Comparison of ENCODE assay signal across 8 mouse cellular contexts in the genomic region with DNA sequence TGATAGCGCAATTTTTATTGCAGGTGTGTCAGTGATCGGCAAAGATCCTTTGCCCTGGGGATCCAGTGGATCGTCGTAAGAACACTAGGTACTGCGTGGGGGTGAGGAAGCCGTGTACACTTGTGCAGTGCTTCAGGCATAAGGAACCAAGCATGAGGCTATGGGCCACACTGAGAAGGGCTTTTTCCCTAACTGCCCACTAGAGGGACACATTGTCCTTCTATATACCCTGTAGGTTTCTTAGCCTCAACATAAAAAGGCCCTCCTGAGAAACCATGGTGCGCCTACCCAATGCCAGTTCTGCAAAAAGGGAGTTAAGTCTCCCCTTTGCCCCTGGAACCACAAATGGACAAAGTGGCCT. TPM values are rescaled to one million over a fixed set of nuclear protein-coding genes. Genes with fewer than 3 reads are reported as not detected.
A peak's percentile ranks its signal among the peaks of the same experiment; 100 is the strongest.
DNase-seq lines count a peak whose midpoint lies in the region; ATAC-seq lines count a peak whose summit lies in the region.

No protein-coding gene starts in this region.

- H3K27ac ChIP-seq in heart, embryonic 11.5 days (ENCODE audit: low read depth, low read length), result no peak overlapping the region
- no peak overlapping the region for H3K27ac ChIP-seq in kidney, embryonic 14.5 days (ENCODE audit: low read depth, low read length)
- no peak overlapping the region for H3K27ac ChIP-seq in limb, embryonic 12.5 days

- H3K36me3 ChIP-seq in heart, embryonic 11.5 days (ENCODE audit: control insufficient read depth, insufficient read depth, low read length), result no peaks in the 10 kb centered on the region
- no peaks in the 10 kb centered on the region for H3K36me3 ChIP-seq in kidney, embryonic 14.5 days (ENCODE audit: control insufficient read depth, insufficient read depth, low read length)
- no peaks in the 10 kb centered on the region for H3K36me3 ChIP-seq in limb, embryonic 12.5 days

- peaks cover 4% of the 10 kb centered on the region; the same call in 1 of the 2 replicates for H3K4me1 ChIP-seq in heart, embryonic 11.5 days (ENCODE audit: control insufficient read depth, insufficient read depth, low read length)
- 0 out of 2 replicates have a peak, but pooled peaks cover 3% of the 10 kb centered on the region for H3K4me1 ChIP-seq in kidney, embryonic 14.5 days (ENCODE audit: control insufficient read depth, insufficient read depth, low read length)
- peaks cover 9% of the 10 kb centered on the region for H3K4me1 ChIP-seq in limb, embryonic 12.5 days (replicated peaks)

- H3K4me2 ChIP-seq in heart, embryonic 11.5 days, result no peak overlapping the region; the same call in 1 of the 2 replicates
- H3K4me2 ChIP-seq in kidney, embryonic 14.5 days (replicated peaks; ENCODE audit: low read depth, low read length), result no peak overlapping the region
- no peak overlapping the region; the same call in 1 of the 2 replicates for H3K4me2 ChIP-seq in limb, embryonic 12.5 days

- no peak for ATAC-seq in heart, embryonic 11.5 days (replicated peaks; ENCODE audit: insufficient number of reproducible peaks, low FRiP score, low TSS enrichment)
- peak; percentile 85 for ATAC-seq in kidney, embryonic 14.5 days (ENCODE audit: low FRiP score, low TSS enrichment)
- ATAC-seq in limb, embryonic 12.5 days (ENCODE audit: insufficient number of reproducible peaks, insufficient read depth, low FRiP score, low TSS enrichment, low read depth), result peak; percentile 58

- H3K9ac ChIP-seq in heart, embryonic 11.5 days (ENCODE audit: low read depth, low read length), result no peak overlapping the region
- no peak overlapping the region for H3K9ac ChIP-seq in kidney, embryonic 14.5 days (ENCODE audit: low read depth, low read length)
- no peak overlapping the region for H3K9ac ChIP-seq in limb, embryonic 12.5 days (replicated peaks)

- 35% methylated on average over 7 of the region's 7 CpGs for WGBS in heart, embryonic 11.5 days (ENCODE audit: insufficient replicate concordance)
- WGBS in kidney, embryonic 14.5 days, result 31% methylated on average over 7 of the region's 7 CpGs
- WGBS in limb, embryonic 12.5 days, result 34% methylated on average over 7 of the region's 7 CpGs

- no peak overlapping the region for H3K4me3 ChIP-seq in heart, embryonic 11.5 days (ENCODE audit: low read depth, low read length)
- no peak overlapping the region for H3K4me3 ChIP-seq in kidney, embryonic 14.5 days (ENCODE audit: low read length)
- H3K4me3 ChIP-seq in limb, embryonic 12.5 days (replicated peaks), result no peak overlapping the region

- H3K27me3 ChIP-seq in heart, embryonic 11.5 days (ENCODE audit: control insufficient read depth, insufficient read depth, low read length), result no peaks in the 10 kb centered on the region; the same call in 1 of the 2 replicates
- H3K27me3 ChIP-seq in kidney, embryonic 14.5 days (ENCODE audit: control insufficient read depth, insufficient read depth, low read length), result no peaks in the 10 kb centered on the region
- peaks cover 15% of the 10 kb centered on the region; the same call in 1 of the 2 replicates for H3K27me3 ChIP-seq in limb, embryonic 12.5 days

- no peaks in the 10 kb centered on the region for H3K9me3 ChIP-seq in heart, embryonic 11.5 days (replicated peaks; ENCODE audit: control insufficient read depth, low read length)
- H3K9me3 ChIP-seq in kidney, embryonic 14.5 days (ENCODE audit: control insufficient read depth, low read length), result no peaks in the 10 kb centered on the region
- no peaks in the 10 kb centered on the region for H3K9me3 ChIP-seq in limb, embryonic 12.5 days

- peak; percentile 33 for DNase-seq in heart, adult 8-10 months (ENCODE audit: low spot score)
- peak; percentile 79 to 82 for DNase-seq in cerebellum, postnatal 14 days
- DNase-seq in frontal cortex, postnatal 10 days (ENCODE audit: low spot score in 2 of 2), result peak; percentile 46 to 65
- DNase-seq in naive thymus-derived CD4-positive, alpha-beta T cell, adult 2 months (ENCODE audit: low read depth), result peak; percentile 58
- peak; percentile 59 for DNase-seq in thymus, postnatal 0 days (ENCODE audit: low spot score)

RNA-seq across cellular contexts. Expression of a gene that starts 17.0 kb away (rescaled TPM):
- total RNA-seq in heart, adult 8-10 months (2022), result under 1 TPM in 2 of 4 experiments, not detected in 2; 0.09 to 0.34 TPM
- polyA plus RNA-seq in heart, embryonic 11.5 days (2014; fragmentation: Nextera tagmentation; extraction: Ambion mirVana), result 0.35 TPM in 1 of 2 replicates, not detected in the other
- 1.1 and 1.9 TPM in 2 replicates for polyA plus RNA-seq in kidney, embryonic 14.5 days (2014; fragmentation: Nextera tagmentation; extraction: Ambion mirVana)
- polyA plus RNA-seq in limb, embryonic 12.5 days (2016; fragmentation: Nextera tagmentation; extraction: Ambion mirVana), result 0.43 and 0.90 TPM in 2 replicates
- 8.1 and 8.9 TPM in 2 replicates for polyA plus RNA-seq in thymus, postnatal 0 days (2015; fragmentation: Nextera tagmentation; extraction: Ambion mirVana)

RNA-seq across cellular contexts. Expression of a gene that starts 26.7 kb away (rescaled TPM):
- total RNA-seq in heart, adult 8-10 months (2022), result not detected
- polyA plus RNA-seq in heart, embryonic 11.5 days (2014; fragmentation: Nextera tagmentation; extraction: Ambion mirVana), result 0.36 and 0.52 TPM in 2 replicates
- polyA plus RNA-seq in kidney, embryonic 14.5 days (2014; fragmentation: Nextera tagmentation; extraction: Ambion mirVana), result 6.3 and 12.4 TPM in 2 replicates
- polyA plus RNA-seq in limb, embryonic 12.5 days (2016; fragmentation: Nextera tagmentation; extraction: Ambion mirVana), result 0.08 TPM in 1 of 2 replicates, not detected in the other
- 0.04 and 0.10 TPM in 2 replicates for polyA plus RNA-seq in thymus, postnatal 0 days (2015; fragmentation: Nextera tagmentation; extraction: Ambion mirVana)
